Mouse (Mus musculus) brain, adult 2 months (tissue): ENCODE data around the gene Pitpnc1.

ENCODE experiments used
- DNase-seq: peaks from one replicate; pipeline ENCODE4 v3.0.0; 2011; ENCODE audit warnings: low read depth, low spot score

Gene Pitpnc1

GRCm38 (mm10) chr11:107332332-107332731 is 138.2 kb downstream of the Pitpnc1 start:
- peak; percentile 49 for DNase-seq

GRCm38 (mm10) chr11:107331425-107331824 is 139.1 kb downstream of the Pitpnc1 start:
- peak; percentile 90 for DNase-seq

GRCm38 (mm10) chr11:107327326-107327725 is 143.2 kb downstream of the Pitpnc1 start:
- no peak for DNase-seq

DNA sequence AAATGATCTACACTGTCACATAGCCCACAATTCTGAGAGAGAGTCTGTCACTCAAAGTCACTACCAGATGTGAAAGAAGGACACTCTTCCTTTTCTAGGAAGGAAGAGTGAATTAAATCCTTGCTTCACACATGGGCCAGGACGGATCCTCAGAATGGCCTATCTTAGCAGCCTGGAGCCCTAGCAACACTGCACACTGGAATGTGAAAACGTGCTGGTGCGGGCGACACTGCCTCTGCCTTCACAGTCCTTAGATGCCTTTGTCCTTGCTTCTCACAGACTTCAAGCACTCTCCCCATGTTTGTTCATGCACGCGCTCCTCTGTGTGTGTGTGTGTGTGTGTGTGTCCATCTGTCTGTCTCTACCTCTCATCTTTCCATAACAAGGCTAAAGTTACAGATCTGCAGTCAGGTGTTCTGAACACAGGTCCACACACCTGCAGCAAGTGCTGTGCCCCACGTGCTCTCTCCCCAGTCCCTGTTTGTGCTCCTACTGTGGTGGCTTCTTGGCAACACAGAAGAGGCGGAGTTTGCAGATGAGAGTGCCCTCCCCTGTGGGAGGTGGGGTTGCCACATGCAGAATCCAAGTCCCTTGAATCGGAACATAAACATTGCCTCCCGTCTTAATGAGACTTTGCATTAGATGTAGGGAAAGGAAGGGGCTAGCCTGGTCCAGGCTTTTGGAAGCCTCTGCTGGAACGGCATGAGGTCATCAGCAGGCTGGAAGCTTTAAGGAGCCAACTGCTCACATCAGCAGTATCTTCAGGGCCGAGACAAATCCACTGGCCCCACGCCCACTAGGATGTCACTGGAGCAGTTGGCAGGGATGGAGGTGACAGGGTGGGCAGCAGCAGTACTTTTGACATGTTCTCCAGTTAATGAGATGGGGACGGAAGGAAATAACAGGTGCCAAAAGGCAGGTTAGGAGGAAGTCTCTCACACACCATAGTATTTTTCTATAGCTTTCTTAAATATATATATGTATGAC is 144.5 kb downstream of the Pitpnc1 start:
- DNase-seq = peak; percentile 38

DNA sequence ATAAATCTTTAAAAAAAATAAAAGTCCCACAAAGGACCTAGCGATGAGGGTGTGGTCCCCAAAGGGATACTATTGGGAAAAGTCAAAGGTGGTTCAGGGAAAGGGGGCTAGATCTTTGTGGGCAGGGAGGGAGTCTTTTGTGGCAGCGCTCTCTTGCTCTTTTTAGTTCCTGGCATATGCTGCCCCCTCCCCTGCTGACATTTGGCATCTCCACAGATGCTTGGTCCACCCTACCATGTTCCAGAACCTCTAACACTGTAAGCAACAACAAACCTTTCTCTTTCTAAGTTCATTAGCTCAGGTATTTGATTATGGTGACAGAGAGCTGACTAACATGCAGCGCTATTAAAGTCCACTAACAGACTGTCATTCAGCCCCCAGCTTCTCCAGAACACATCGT is 145.3 kb downstream of the Pitpnc1 start:
- no peak for DNase-seq

DNA sequence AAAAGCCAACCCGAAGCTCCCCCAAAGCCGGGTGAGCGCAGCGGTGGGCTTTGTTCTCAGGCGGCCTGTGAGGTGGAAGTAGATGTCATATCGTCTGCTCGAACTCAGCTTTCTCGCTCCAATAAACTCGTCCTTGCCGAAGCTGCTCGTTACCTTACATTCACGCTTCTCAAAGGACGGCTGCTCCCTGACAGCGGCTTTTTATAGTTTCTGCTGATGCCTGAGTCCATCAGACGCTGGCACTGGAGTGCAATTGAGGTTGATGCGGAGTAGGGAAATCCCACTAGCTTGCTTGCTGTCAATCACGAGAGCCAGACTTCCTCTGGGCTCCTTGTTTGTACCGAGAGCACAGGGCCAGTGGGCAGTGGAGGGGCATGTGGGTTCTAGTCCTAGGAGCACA is 147.3 kb downstream of the Pitpnc1 start:
- DNase-seq = peak; percentile 58

GRCm38 (mm10) chr11:107322226-107322625 is 148.3 kb downstream of the Pitpnc1 start:
- no peak for DNase-seq

DNA sequence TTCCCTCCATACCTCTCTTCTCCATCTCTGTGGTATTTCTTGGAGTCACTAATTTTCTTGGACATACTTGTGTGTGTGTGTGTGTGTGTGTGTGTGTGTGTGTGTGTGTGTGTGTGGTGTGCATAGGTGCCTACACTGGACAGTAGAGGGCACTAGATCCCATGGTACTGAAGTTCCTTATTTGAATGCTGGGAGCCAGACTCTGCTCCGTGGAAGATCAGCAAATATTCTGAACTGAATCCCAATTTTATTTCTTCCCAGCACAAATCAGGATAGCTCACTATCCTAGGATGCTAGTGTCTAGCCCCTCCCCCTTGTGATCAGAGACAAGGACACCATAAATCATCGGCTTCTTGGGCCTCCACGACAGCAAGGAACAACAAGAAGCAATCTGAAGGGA is 148.7 kb downstream of the Pitpnc1 start:
- no peak for DNase-seq

- no peak for DNase-seq
These were observed 150.6 kb downstream of the Pitpnc1 start for GRCm38 (mm10) chr11:107319861-107320260.

GRCm38 (mm10) chr11:107317653-107318281 is 152.7 kb downstream of the Pitpnc1 start:
- no peak for DNase-seq

- DNase-seq = peak; percentile 42
These were observed 155.0 kb downstream of the Pitpnc1 start for GRCm38 (mm10) chr11:107315475-107315874.

- peak; percentile 84 for DNase-seq
These were observed 160.0 kb downstream of the Pitpnc1 start for GRCm38 (mm10) chr11:107310338-107311121.

GRCm38 (mm10) chr11:107306170-107306569 is 164.3 kb downstream of the Pitpnc1 start:
- DNase-seq = peak; percentile 54

DNA sequence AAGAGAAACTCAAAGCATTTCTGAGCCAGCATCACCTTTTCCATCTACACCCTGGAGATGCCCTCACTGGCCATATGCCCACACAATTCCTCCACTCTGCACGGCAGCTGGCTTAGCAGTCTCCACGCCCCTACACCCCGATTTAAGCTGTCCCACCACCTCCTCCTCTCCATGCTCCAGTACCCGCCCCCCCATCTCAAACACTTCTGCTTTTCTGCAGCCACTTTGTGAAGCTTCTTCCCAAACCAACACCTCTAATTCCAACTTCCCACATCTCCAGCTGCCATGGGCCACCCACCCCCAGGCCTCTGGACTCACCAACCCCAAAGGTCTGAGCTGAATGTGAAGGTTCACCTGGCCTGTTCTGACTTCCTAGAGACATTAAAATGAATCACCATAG is 168.4 kb downstream of the Pitpnc1 start:
- peak; percentile 60 for DNase-seq

DNA sequence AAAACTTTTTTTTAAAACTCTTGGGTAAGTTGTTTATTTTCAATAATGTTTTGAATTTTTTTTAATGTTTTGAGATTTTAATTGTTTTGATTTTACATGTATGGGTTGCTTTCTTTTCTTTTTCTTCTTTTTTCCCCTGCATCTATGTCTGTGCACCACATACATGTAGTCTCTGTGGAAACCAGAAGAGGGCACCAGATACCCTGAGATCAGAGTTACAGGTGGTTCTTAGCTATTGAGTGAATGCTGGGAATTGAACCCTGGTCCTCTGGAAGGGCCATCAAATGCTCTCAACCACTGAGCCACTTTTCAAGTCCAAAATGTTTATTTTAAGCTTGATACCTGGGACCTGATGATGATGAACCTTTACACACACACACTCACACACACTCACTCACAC is 170.3 kb downstream of the Pitpnc1 start:
- DNase-seq = no peak

- DNase-seq = no peak
These were observed 170.9 kb downstream of the Pitpnc1 start for GRCm38 (mm10) chr11:107299511-107300120.

DNA sequence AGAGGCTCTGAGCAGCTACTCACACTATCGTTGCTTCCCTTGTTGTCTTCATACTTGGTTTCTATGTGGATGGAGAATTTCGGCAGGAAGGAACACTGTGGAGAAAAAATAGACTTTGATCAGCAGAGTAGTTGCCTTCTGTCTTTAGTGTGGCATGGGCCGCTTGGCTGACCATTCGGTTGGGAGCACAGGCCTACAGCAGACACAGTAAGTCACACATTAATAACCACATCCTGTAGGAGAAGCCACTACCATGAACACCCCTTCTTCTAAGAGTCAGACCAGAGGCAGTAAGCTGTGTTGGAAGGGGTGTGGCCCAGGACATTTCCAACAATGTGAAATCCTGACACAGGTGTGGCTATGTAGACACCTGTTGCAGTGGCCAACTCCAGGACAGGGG is 174.3 kb downstream of the Pitpnc1 start:
- DNase-seq = no peak

GRCm38 (mm10) chr11:107292036-107292435 is 178.5 kb downstream of the Pitpnc1 start:
- peak; percentile 61 for DNase-seq

DNA sequence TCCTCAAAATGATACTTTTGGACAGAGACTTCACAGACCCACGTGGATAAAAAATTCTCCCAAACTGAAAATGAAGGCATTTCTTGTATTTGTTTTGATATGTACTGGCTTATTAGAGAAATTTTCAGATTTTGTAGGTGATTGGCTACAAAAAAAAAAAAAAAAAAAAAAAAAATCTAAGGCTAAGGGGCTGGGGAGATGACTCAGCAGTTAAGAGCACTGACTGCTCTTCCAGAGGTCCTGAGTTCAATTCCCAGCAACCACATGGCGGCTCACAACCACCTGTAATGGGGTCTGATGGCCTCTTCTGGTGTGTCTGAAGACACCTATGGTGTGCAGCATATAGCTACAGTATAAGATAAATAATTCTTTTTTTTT is 182.3 kb downstream of the Pitpnc1 start:
- no peak for DNase-seq

DNA sequence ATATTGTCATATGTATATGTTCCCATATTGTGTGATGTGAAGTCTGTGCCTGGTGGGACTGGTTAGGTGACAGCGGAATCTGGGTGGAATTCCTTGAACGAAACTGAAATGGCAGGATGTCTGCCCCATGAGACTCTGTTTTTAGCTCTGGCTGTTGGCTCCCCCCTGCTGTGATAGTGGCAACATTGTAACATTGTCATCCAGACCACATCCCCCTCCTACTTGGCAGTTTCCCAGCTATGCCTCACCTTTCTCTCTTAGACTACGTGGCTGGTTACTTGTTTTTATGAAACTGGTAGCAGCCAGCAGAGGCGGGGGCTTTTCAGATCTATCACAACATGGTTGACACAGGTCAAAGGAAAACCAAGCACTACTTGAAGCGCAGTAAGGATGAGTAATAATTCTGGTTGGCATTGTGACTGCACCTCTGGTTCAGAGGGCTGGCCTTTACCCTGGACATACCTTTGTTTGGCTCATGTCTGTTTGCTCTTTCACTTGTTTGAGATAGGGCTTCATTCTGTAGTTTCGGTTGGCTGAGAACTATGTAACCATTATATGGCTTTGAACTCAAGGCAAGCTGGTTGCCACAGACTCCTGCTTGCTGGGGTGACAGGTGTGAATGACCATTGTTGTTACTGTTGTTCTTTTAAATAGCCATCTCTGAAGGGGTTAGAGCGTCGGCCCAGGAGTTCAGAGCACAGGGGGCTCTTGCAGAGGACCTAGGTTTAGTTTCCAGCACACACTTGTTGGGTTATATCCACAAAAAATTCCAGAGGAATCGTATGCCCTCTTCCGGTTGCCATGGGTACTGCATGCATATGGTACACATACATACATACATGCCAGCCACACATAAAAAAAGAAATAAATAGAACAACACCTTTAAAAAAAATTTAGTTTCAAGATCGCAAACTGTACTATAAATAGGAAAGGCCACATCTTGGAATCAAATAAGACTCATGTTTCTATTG is 183.0 kb downstream of the Pitpnc1 start:
- DNase-seq = no peak
